ENCODE assay signal across 29 mouse cellular contexts in the genomic region with DNA sequence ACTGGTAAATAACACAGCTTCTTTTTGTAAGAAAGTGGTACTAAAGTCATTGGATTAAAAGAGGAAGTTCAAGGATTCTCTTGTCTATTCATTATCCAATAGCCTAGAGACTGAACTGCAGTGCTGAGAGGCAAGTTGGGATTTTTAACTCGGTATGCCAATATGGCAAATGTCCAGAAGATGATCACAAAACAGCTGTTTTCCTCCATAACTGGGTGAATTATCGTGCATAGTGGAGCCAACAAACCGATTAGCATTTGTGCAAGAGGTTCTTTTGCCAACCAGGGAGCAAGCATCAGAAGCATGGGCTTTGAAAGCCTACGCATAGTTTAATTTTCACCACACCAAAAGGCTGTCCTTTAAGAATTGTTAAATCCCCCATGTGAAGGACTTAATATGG.
DNase-seq lines count a peak whose midpoint lies in the region; ATAC-seq and TF ChIP-seq lines count a peak whose summit lies in the region.
"Had no signal": no experiment of that assay in that cellular context is flagged by ENCODE, and none has a peak within 500 bp of the region (broad histone marks: within the 10 kb centered on the region; RNA-seq: fewer than 3 reads in every experiment).

No protein-coding gene starts in this region.

- H3K9me3 ChIP-seq in forebrain, postnatal 0 days (ENCODE audit: low read length), result no peaks in the 10 kb centered on the region
- no peaks in the 10 kb centered on the region for H3K9me3 ChIP-seq in forebrain, embryonic 10.5 days
- H3K9me3 ChIP-seq in midbrain, embryonic 14.5 days (ENCODE audit: control insufficient read depth, low read length), result no peaks in the 10 kb centered on the region
- H3K9me3 ChIP-seq in midbrain, embryonic 15.5 days, result no peaks in the 10 kb centered on the region
- H3K9me3 ChIP-seq: embryonic facial prominence, embryonic 15.5 days; G1E; heart, embryonic 12.5 days; intestine, embryonic 15.5 days; limb, embryonic 10.5 days; limb, embryonic 15.5 days; liver, embryonic 15.5 days; neural tube, embryonic 13.5 days had no signal

- no peaks in the 10 kb centered on the region for H3K36me3 ChIP-seq in forebrain, postnatal 0 days (ENCODE audit: insufficient read depth)
- H3K36me3 ChIP-seq in forebrain, embryonic 10.5 days (replicated peaks), result no peaks in the 10 kb centered on the region
- no peaks in the 10 kb centered on the region for H3K36me3 ChIP-seq in midbrain, embryonic 14.5 days (ENCODE audit: control insufficient read depth, insufficient read depth, low read length)
- no peaks in the 10 kb centered on the region for H3K36me3 ChIP-seq in midbrain, embryonic 15.5 days (replicated peaks)
- H3K36me3 ChIP-seq: embryonic facial prominence, embryonic 15.5 days; G1E; heart, embryonic 12.5 days; intestine, embryonic 15.5 days; limb, embryonic 10.5 days; limb, embryonic 15.5 days; liver, embryonic 15.5 days; neural tube, embryonic 13.5 days had no signal

- H3K4me2 ChIP-seq in forebrain, postnatal 0 days (ENCODE audit: low read depth), result no peak overlapping the region
- H3K4me2 ChIP-seq in midbrain, embryonic 14.5 days (ENCODE audit: low read length), result no peak overlapping the region
- H3K4me2 ChIP-seq in midbrain, embryonic 15.5 days, result no peak overlapping the region
- H3K4me2 ChIP-seq: embryonic facial prominence, embryonic 15.5 days; heart, embryonic 12.5 days; intestine, embryonic 15.5 days; limb, embryonic 15.5 days; liver, embryonic 15.5 days; lung, embryonic 14.5 days; neural tube, embryonic 13.5 days had no signal

- no peaks in the 10 kb centered on the region for H3K4me1 ChIP-seq in forebrain, postnatal 0 days (ENCODE audit: insufficient read depth)
- no peaks in the 10 kb centered on the region for H3K4me1 ChIP-seq in forebrain, embryonic 10.5 days
- no peaks in the 10 kb centered on the region for H3K4me1 ChIP-seq in midbrain, embryonic 14.5 days (ENCODE audit: control insufficient read depth, insufficient read depth, low read length)
- no peaks in the 10 kb centered on the region for H3K4me1 ChIP-seq in midbrain, embryonic 15.5 days
- H3K4me1 ChIP-seq: embryonic facial prominence, embryonic 15.5 days; intestine, embryonic 15.5 days; limb, embryonic 10.5 days; limb, embryonic 15.5 days; liver, embryonic 15.5 days; neural tube, embryonic 13.5 days had no signal

- no peak overlapping the region for H3K27ac ChIP-seq in forebrain, postnatal 0 days (ENCODE audit: low read depth, low read length)
- H3K27ac ChIP-seq in forebrain, embryonic 10.5 days, result no peak overlapping the region
- no peak overlapping the region for H3K27ac ChIP-seq in midbrain, embryonic 14.5 days (replicated peaks; ENCODE audit: low read depth, low read length)
- H3K27ac ChIP-seq in midbrain, embryonic 15.5 days, result no peak overlapping the region
- H3K27ac ChIP-seq: embryonic facial prominence, embryonic 15.5 days; heart, adult 2 months; intestine, embryonic 15.5 days; kidney, postnatal 0 days; limb, embryonic 10.5 days; limb, embryonic 15.5 days; liver, embryonic 15.5 days; neural tube, embryonic 13.5 days had no signal

- no peak overlapping the region for H3K4me3 ChIP-seq in forebrain, postnatal 0 days (ENCODE audit: low read depth, low read length)
- H3K4me3 ChIP-seq in forebrain, embryonic 10.5 days, result no peak overlapping the region
- no peak overlapping the region for H3K4me3 ChIP-seq in midbrain, embryonic 14.5 days (replicated peaks; ENCODE audit: low read depth, low read length)
- H3K4me3 ChIP-seq in midbrain, embryonic 15.5 days, result no peak overlapping the region
- H3K4me3 ChIP-seq: embryonic facial prominence, embryonic 15.5 days; heart, adult 2 months; heart, embryonic 12.5 days; intestine, embryonic 15.5 days; limb, embryonic 10.5 days; limb, embryonic 15.5 days; liver, embryonic 15.5 days; neural tube, embryonic 13.5 days had no signal

- 52% methylated on average over 4 of the region's 4 CpGs for WGBS in forebrain, postnatal 0 days
- 88% methylated on average over 4 of the region's 4 CpGs for WGBS in forebrain, embryonic 10.5 days
- 69% methylated on average over 4 of the region's 4 CpGs for WGBS in midbrain, embryonic 14.5 days
- 70% methylated on average over 4 of the region's 4 CpGs for WGBS in midbrain, embryonic 15.5 days

- H3K27me3 ChIP-seq in forebrain, postnatal 0 days (ENCODE audit: insufficient read depth, low read length), result no peaks in the 10 kb centered on the region
- H3K27me3 ChIP-seq in forebrain, embryonic 10.5 days (ENCODE audit: poor library complexity, severe bottlenecking), result no peaks in the 10 kb centered on the region
- no peaks in the 10 kb centered on the region for H3K27me3 ChIP-seq in midbrain, embryonic 14.5 days (ENCODE audit: control insufficient read depth, insufficient read depth, low read length)
- H3K27me3 ChIP-seq in midbrain, embryonic 15.5 days (replicated peaks), result no peaks in the 10 kb centered on the region
- H3K27me3 ChIP-seq: embryonic facial prominence, embryonic 15.5 days; heart, embryonic 12.5 days; intestine, embryonic 15.5 days; limb, embryonic 15.5 days; liver, embryonic 15.5 days; neural tube, embryonic 13.5 days had no signal

- no peak for ATAC-seq in forebrain, postnatal 0 days
- ATAC-seq in midbrain, embryonic 14.5 days (ENCODE audit: low FRiP score, low TSS enrichment), result no peak
- no peak for ATAC-seq in midbrain, embryonic 15.5 days (replicated peaks)
- ATAC-seq in activated CD4-positive, CD25-positive, alpha-beta regulatory T cell, adult 4 months, result no peak
- ATAC-seq: hindbrain, embryonic 16.5 days; intestine, embryonic 15.5 days had no signal

- no peak for TF ChIP-seq CTCF in forebrain, postnatal 0 days (IDR thresholded peaks at IDR 0.05; ENCODE audit: low read depth)
- no peak for TF ChIP-seq CTCF in brain, embryonic 14.5 days (IDR thresholded peaks at IDR 0.05; ENCODE audit: borderline replicate concordance, extremely low read depth, insufficient read depth, insufficient read length)

- peak; percentile 15 to 43 for DNase-seq in cerebellum, postnatal 14 days
- DNase-seq in cerebellum, adult 11 months, result no peak
- peak; percentile 4 for DNase-seq in forebrain, postnatal 0 days
- DNase-seq in forebrain, embryonic 10.5 days (ENCODE audit: extremely low spot score, low spot score), result no peak
- peak; percentile 17 for DNase-seq in midbrain, embryonic 14.5 days
- DNase-seq in brain, embryonic 14.5 days (ENCODE audit: low read depth), result peak; percentile 76
- DNase-seq: adrenal gland, postnatal 25 days; cerebellum, adult 8-10 months; heart, adult 2 months; heart, postnatal 4 days; kidney, adult 8-10 months; kidney, postnatal 4 days; lung, embryonic 14.5 days; lung, postnatal 14 days; retina, postnatal 1 day; right cerebral cortex, postnatal 14 days; thymus, postnatal 14 days had no signal

- TF ChIP-seq POLR2A in brain, embryonic 14.5 days (IDR thresholded peaks at IDR 0.05; ENCODE audit: borderline replicate concordance, extremely low read depth, insufficient read depth, insufficient read length, poor library complexity, severe bottlenecking), result no peak

- H3K9ac ChIP-seq in forebrain, postnatal 0 days, result no peak overlapping the region
- H3K9ac ChIP-seq in midbrain, embryonic 14.5 days (replicated peaks; ENCODE audit: low read length), result no peak overlapping the region
- H3K9ac ChIP-seq in midbrain, embryonic 15.5 days, result no peak overlapping the region
- H3K9ac ChIP-seq: embryonic facial prominence, embryonic 15.5 days; heart, embryonic 12.5 days; intestine, embryonic 15.5 days; limb, embryonic 15.5 days; liver, embryonic 15.5 days; lung, embryonic 14.5 days; neural tube, embryonic 13.5 days had no signal

Comparison
In these comparisons a context has a peak if more than half of its experiments do, and no peak if none do; other contexts are left out.
1. DNase-seq: peak in cerebellum, postnatal 14 days (2 of 2), forebrain, postnatal 0 days (single experiment), midbrain, embryonic 14.5 days (single experiment) and brain, embryonic 14.5 days (single experiment); none in cerebellum, adult 11 months (single experiment) and forebrain, embryonic 10.5 days (single experiment).